Mouse (Mus musculus): ENCODE measurements around the gene Tango2.

The Tango2 gene

DNA sequence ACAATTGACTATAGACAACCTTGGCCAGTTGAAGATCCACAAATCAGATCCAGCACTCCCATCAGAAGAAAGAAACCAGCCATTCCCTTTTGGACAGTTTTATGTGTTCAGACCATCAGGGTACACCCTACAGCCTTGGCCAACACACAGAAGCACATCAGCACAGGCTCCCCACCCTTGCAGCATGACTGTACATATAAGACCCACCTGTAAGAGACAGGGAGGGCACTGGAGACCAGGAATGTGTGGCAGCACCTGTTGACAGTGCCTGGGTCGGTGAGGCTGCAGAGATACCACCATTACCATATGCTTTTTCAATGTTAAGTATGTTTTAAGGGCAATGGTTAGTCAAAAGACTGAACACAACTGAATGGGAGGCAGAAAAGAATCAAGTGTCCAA, 94.0 kb downstream of the Tango2 start:
- DNase-seq (ENCODE audit: low spot score in 2 of 2), result no peak

DNA sequence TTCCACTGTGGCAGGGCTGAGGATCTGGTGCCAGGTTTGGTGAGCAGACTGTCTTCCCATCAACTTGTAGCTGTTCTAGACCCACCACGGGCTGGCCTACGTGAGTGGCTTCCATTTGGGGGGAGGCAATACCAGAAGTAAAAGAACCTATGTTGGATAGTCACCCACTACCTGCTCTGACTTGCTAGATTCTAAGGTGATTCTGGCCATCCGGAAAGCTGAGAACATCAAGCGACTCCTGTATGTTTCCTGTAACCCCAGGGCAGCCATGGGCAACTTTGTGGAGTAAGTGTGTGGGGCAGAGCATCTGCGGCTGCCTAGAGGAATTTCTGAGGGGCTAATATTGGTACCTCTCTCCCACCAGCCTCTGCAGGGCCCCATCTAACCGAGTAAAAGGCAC, 95.2 kb downstream of the Tango2 start:
- DNase-seq (ENCODE audit: low spot score in 2 of 2), result no peak

DNA sequence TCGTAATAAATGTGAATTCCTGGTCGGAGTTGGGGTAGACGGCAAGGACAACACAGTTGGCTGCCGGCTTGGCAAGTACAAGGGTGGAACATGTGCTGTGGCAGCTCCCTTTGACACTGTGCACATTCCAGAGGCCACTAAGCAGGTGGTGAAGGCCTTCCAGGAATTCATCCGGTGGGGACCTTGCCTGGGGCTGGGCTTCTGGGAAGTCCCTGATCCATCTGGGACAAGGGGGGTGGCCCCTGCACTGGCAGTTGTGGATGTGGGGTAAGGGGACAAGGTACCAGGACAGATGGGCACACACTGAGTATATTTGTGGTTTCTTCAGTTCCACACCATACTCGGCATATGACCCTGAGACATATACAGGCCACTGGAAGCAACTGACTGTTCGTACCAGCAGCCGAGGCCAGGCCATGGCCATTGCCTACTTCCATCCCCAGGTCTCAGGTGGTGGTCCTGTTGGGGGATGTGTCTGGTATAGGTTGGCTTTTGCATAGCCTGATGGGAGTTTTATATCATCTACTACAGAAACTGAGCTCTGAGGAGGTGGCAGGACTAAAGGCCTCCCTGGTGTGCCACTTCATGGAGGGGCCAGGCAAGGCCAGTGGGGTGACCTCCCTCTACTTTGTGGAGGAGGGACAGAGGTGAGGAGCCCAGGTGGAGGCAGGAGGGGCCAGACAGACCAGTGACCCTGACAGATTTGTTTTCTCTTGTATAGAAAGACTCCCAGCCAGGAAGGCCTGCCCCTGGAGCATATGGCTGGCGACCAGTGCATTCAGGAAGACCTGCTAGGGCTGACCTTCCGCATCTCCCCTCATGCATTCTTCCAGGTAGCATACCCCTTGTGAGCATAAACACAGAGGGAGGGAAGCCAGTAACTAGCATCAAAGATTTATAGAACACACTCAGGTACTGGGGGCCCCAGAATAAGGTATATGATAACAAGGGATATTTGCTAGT, 96.8 kb downstream of the Tango2 start:
- DNase-seq (ENCODE audit: low spot score in 2 of 2), result no peak

Data from left cerebral cortex, adult 9 months (tissue).